Mouse (Mus musculus): Measurements from ENCODE around the gene Ckap4.

Gene Ckap4

GRCm38 (mm10) chr10:84533912-84534671, at the start of gene Ckap4:
Gene Ckap4, minus strand, starts transcription at chr10:84534062.
- no peak for DNase-seq (ENCODE audit: low spot score in 2 of 2)

- no peak for DNase-seq (ENCODE audit: low spot score in 2 of 2)
These were observed 48.4 kb upstream of the Ckap4 start for GRCm38 (mm10) chr10:84582236-84582635.

GRCm38 (mm10) chr10:84581191-84581590, 47.3 kb upstream of the Ckap4 start:
- no peak for DNase-seq (ENCODE audit: low spot score in 2 of 2)

- DNase-seq (ENCODE audit: low spot score in 2 of 2) = no peak
These were observed 45.7 kb upstream of the Ckap4 start for GRCm38 (mm10) chr10:84579527-84579926.

GRCm38 (mm10) chr10:84578738-84579137, 44.9 kb upstream of the Ckap4 start:
- no peak for DNase-seq (ENCODE audit: low spot score in 2 of 2)

GRCm38 (mm10) chr10:84577071-84577727, 43.3 kb upstream of the Ckap4 start:
- DNase-seq (ENCODE audit: low spot score in 2 of 2) = peak; percentile 56 to 61

GRCm38 (mm10) chr10:84576395-84577070, 42.7 kb upstream of the Ckap4 start, which contains the start of gene Tcp11l2:
Gene Tcp11l2, plus strand, starts transcription at chr10:84576626.
- DNase-seq (ENCODE audit: low spot score in 2 of 2) = peak; percentile 91 to 93

GRCm38 (mm10) chr10:84576029-84576394, 42.1 kb upstream of the Ckap4 start:
- DNase-seq (ENCODE audit: low spot score in 2 of 2) = no peak

GRCm38 (mm10) chr10:84573671-84574420, 40.0 kb upstream of the Ckap4 start:
- no peak for DNase-seq (ENCODE audit: low spot score in 2 of 2)

GRCm38 (mm10) chr10:84571052-84571639, 37.3 kb upstream of the Ckap4 start:
- DNase-seq (ENCODE audit: low spot score in 2 of 2) = no peak

GRCm38 (mm10) chr10:84564427-84564826, 30.6 kb upstream of the Ckap4 start:
- no peak for DNase-seq (ENCODE audit: low spot score in 2 of 2)

GRCm38 (mm10) chr10:84562567-84563554, 29.0 kb upstream of the Ckap4 start:
- DNase-seq (ENCODE audit: low spot score in 2 of 2) = no peak

- no peak for DNase-seq (ENCODE audit: low spot score in 2 of 2)
These were observed 28.3 kb upstream of the Ckap4 start for GRCm38 (mm10) chr10:84562121-84562520.

- no peak for DNase-seq (ENCODE audit: low spot score in 2 of 2)
These were observed 26.1 kb upstream of the Ckap4 start for GRCm38 (mm10) chr10:84559986-84560385.

GRCm38 (mm10) chr10:84558511-84558910, 24.6 kb upstream of the Ckap4 start:
- DNase-seq (ENCODE audit: low spot score in 2 of 2) = no peak

GRCm38 (mm10) chr10:84556120-84556519, 22.3 kb upstream of the Ckap4 start:
- DNase-seq (ENCODE audit: low spot score in 2 of 2) = no peak

- no peak for DNase-seq (ENCODE audit: low spot score in 2 of 2)
These were observed 20.6 kb upstream of the Ckap4 start for GRCm38 (mm10) chr10:84554291-84555009.

- DNase-seq (ENCODE audit: low spot score in 2 of 2) = no peak
These were observed 18.6 kb upstream of the Ckap4 start for GRCm38 (mm10) chr10:84552477-84552876.

GRCm38 (mm10) chr10:84551846-84552245, 18.0 kb upstream of the Ckap4 start:
- DNase-seq (ENCODE audit: low spot score in 2 of 2) = no peak

GRCm38 (mm10) chr10:84549920-84550293, 16.0 kb upstream of the Ckap4 start:
- no peak for DNase-seq (ENCODE audit: low spot score in 2 of 2)
